Mouse (Mus musculus) right cerebral cortex, postnatal 36 days (tissue): ENCODE data around the gene Hhatl.
A peak's percentile ranks its signal among the peaks of the same experiment; 100 is the strongest.

Experiments
- DNase-seq, 2 experiments: peaks; one replicate each; pipeline ENCODE4 v3.0.0; 2022; ENCODE audit warnings: low spot score in 2 of 2, mixed read lengths in 1 of 2

Hhatl gene

DNA sequence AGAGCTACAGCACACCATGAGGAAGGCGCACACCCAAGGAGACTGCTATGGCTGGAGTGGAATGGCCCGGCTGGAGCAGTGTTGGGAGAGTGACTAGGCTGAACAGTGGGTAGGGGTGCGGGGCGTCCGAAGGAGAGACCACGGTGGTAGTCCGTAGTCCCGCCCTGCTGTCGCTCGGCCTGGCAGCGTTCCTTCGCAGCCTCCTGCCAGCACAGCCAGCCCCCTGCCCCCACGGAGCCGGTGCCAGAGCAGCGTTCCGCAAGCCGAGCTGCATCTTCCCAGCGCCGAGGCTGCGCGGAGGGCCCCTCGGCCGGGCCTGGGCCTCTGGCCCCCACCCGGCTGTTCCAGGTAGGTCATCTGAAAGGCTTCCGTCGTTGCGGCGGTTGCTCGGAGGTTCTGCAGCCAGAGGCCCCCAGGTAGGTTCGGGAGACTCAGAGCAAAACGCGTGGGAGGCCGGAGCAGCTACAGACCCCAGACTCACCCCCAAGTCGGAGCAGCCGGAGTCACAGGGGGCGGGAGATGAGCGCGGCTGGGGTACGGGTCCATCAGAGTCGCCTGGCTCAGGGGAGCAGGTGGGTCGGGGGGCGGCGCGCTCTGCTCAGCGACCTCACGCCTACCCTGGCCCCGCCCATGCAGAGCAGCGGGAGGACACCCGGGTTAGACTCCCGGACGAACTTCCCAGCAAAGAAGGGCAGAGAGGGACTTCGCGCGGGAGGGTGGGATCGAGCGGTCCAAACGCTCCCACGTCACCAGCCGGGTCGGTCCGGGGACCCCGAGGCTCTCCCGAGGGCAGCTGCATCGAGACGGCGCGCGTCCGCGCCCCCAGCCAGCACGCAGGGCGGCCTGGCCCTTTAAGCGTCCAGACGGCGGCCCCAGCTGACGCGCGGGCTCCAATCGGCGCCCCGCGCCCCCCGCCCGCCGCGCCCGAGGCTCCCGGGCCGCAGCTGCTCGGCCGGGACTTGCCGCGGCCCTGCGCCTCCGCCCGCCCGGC lies 32.9 kb downstream of the Hhatl start, which contains the start of gene Zfp651:
TSS of gene Zfp651 (plus strand) at position 240 of the 991 bp plus-strand sequence.
- no peak for DNase-seq

- DNase-seq, result no peak
Observed at GRCm38 (mm10) chr9:121757835-121758814, 34.2 kb downstream of the Hhatl start.

- DNase-seq, result peak in 1 of 2 experiments; percentile 19
Observed at GRCm38 (mm10) chr9:121757432-121757831, 34.9 kb downstream of the Hhatl start.

DNA sequence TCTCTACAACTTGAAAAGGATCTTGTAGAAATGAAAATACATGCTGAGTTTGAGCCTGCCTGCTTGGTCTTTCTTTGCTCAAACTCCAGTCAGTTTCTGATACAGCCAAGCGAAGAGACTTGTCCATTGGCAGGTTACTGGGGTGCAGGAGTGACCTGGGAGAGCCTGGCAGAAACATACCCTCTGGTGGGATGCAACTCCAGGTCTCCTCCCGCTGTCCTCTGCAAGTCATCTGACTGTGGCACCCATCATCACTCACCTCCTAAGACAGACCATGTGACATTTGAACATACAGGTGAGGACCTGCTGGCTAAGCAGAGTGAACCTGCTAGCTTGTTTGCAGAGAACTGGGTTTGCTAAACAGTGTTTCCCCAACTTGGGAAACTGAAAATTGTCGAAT lies 35.5 kb downstream of the Hhatl start:
- peak in 1 of 2 experiments; percentile 0 for DNase-seq

- DNase-seq, result no peak
Observed at GRCm38 (mm10) chr9:121754624-121755023, 37.7 kb downstream of the Hhatl start.

- peak in 1 of 2 experiments; percentile 83 for DNase-seq
Observed at GRCm38 (mm10) chr9:121752774-121753173, 39.5 kb downstream of the Hhatl start.

- DNase-seq, result no peak
Observed at GRCm38 (mm10) chr9:121744051-121744450, 48.3 kb downstream of the Hhatl start.

DNA sequence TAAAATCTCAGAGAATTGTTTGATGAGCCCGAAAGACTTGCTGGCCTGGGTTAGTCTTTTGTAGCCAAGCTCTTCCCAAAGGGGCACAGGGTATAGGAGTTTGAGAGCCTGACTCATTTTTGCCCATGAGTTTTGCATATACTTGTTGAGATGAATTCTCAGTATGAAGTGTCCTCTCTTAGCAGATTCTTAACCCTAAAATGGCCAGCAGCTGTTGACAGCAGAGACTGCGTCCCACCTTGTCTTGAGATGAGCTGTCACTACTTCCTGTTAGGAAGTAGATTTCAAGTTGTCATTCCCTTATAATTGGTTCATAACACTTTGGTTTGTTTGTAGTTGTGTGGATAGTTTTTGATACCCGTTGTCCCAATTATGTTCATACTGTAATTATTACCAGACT lies 51.1 kb downstream of the Hhatl start:
- no peak for DNase-seq

DNA sequence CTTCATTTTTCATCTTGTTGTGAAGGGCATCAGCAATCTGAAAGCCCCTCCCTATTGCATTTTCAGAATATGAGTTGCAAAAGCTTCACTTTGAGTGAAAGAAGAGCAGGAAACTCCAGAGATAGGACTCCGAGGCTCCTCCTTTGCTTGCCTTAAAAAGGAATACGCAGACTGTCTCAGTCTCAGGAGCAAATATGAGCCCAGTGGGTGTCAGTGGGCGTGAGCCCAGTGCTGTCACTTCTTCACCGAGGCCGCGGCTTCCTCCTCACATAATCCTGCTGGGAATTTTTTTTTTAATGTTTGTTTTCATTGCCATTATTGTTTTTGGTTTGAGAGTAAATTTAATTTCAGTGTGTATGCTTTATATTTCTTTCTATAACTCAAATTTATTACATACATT lies 51.8 kb downstream of the Hhatl start:
- DNase-seq, result no peak
